Mouse (Mus musculus): Measurements from ENCODE around the gene Exoc7.
"Not testable (repeated sequence)": the region's sequence is repeated elsewhere in the genome, so short reads cannot be mapped to it uniquely, and the experiment has no call there.

The Exoc7 gene

GRCm38 (mm10) chr11:116280751-116281663 is 26.0 kb downstream of the Exoc7 start, which contains the start of gene Galr2:
Galr2 (plus strand) TSS chr11:116280939.
- DNase-seq (ENCODE audit: low read depth, low spot score) = no peak

- not testable (repeated sequence) for DNase-seq (ENCODE audit: low read depth, low spot score)
These were observed 29.8 kb downstream of the Exoc7 start for GRCm38 (mm10) chr11:116277184-116277583.

DNA sequence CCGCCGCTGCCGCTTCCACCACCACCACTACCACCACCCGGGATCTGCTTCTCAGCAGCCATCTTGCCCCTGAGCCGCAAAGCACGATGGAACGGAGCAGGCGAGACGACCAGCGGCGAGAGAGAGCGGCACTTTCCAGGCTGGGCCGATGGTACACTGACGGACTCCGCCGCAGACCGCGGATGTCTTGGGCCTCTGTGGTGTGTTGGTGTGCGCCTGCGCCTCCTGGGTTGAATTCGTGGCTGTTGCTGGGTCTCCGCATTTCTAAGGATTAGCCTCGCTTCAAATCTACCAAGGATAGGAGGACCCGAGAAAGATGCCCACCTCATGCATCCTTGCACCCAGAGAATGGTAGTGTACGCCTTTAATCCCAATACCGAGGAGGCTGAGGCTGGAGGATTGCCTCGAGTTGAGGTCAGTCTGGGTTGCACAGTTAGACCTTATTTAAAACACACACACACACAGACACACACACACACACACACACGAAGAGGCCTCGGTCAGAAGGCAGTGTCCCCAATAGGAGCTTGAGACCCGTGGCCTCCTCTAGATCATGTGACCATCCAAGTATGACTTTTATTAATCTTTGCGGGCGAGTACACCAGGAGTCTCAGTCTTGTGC is 32.9 kb downstream of the Exoc7 start, which contains the start of gene Srp68:
Gene Srp68 (minus strand): TSS at position 173 of the 622 bp plus-strand sequence.
- DNase-seq (ENCODE audit: low read depth, low spot score) = peak; percentile 88

GRCm38 (mm10) chr11:116273469-116274044 is 33.5 kb downstream of the Exoc7 start:
- DNase-seq (ENCODE audit: low read depth, low spot score) = no peak

GRCm38 (mm10) chr11:116272589-116273468 is 34.2 kb downstream of the Exoc7 start:
- no peak for DNase-seq (ENCODE audit: low read depth, low spot score)

GRCm38 (mm10) chr11:116269560-116269959 is 37.5 kb downstream of the Exoc7 start:
- no peak for DNase-seq (ENCODE audit: low read depth, low spot score)

- DNase-seq (ENCODE audit: low read depth, low spot score) = no peak
These were observed 38.7 kb downstream of the Exoc7 start for GRCm38 (mm10) chr11:116268313-116268712.

DNA sequence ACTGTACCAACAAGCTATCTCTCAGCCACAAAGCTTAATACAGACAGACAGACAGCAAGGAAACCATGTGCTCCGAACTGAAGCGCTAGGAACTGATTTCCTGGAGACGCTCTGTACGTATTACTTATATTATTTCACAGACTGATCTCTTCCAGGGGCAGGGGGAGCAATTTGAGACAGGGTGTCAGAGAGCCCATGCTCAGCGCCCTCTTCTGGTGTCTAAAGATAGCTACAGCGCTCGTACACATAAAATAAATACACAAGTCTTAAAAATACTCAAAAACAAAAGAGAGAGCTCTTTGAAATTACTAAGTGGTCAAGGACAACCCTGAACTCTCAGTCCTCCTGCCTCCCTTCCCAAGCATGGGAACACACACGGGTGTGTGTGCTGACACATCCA is 39.4 kb downstream of the Exoc7 start:
- no peak for DNase-seq (ENCODE audit: low read depth, low spot score)

DNA sequence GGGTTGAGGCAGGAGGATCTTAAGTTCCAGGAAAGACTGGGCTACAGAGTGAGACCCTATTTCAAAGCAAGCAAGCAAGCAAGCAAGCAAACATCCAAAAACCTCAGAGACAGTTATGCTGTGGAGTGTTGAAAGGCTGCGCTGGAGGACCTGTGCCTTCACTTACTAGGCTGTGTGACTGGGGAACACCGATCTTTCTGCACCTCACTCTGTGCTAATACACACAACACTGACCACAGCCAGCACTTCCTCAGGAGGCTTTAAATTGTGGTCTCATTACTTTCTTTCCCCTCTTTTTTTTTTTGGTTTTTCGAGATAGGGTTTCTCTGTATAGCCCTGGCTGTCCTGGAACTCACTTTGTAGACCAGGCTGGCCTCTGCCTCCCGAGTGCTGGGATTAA is 41.2 kb downstream of the Exoc7 start:
- DNase-seq (ENCODE audit: low read depth, low spot score) = no peak

DNA sequence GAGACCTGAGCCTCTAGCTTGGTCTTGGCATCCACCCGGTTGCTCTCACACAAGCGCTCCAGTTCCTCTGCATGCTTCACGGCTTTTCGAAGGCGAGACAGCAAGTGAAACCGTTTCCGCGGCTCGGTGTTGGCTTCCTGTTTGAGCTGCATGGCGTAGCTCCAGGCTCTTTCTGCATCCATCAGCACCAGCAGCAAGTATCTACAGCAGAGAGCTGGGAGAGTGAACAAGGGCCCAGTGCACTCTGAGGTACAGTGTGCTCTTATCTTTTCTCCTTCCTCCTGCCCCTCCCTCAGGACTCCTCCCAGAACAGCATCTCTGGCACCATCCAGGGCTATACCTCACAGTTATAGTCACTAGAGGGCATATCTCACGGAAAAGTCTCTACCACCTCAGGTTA is 41.7 kb downstream of the Exoc7 start:
- peak; percentile 46 for DNase-seq (ENCODE audit: low read depth, low spot score)

GRCm38 (mm10) chr11:116260259-116260658 is 46.8 kb downstream of the Exoc7 start:
- DNase-seq (ENCODE audit: low read depth, low spot score) = no peak

- no peak for DNase-seq (ENCODE audit: low read depth, low spot score)
These were observed 47.6 kb downstream of the Exoc7 start for GRCm38 (mm10) chr11:116259461-116259860.

DNA sequence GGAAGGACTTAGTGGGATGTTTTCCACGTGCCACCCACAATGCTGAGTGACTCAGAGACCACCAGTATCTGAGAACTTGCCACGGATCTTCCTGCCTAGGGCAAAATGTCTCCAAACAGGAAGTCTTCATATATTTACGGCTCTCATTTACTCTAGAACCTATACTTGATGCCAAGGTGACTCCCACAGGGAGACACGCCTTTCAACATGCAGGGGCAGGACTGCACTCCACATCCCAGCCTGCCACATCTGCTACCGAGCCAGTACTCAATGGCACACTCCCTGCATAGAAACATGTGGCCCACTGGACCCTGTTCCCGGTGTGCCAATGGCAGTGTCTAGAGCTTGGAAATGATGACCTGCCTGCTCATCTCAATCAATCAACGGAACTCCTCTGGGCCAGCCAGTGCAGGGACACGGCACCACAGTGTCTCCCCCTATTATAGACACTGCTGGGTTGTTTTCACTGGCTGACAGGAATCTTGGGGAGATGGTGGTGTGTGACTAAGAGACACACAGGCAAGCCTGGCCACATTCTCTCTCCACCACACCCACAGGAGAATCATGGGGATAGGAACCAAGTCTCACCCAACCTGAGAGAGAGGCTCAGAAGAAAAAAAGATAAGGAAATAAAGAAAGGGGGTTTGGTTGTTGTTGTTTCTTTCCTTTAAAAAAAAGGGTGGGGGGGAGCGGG is 50.9 kb downstream of the Exoc7 start:
- DNase-seq (ENCODE audit: low read depth, low spot score) = no peak

DNA sequence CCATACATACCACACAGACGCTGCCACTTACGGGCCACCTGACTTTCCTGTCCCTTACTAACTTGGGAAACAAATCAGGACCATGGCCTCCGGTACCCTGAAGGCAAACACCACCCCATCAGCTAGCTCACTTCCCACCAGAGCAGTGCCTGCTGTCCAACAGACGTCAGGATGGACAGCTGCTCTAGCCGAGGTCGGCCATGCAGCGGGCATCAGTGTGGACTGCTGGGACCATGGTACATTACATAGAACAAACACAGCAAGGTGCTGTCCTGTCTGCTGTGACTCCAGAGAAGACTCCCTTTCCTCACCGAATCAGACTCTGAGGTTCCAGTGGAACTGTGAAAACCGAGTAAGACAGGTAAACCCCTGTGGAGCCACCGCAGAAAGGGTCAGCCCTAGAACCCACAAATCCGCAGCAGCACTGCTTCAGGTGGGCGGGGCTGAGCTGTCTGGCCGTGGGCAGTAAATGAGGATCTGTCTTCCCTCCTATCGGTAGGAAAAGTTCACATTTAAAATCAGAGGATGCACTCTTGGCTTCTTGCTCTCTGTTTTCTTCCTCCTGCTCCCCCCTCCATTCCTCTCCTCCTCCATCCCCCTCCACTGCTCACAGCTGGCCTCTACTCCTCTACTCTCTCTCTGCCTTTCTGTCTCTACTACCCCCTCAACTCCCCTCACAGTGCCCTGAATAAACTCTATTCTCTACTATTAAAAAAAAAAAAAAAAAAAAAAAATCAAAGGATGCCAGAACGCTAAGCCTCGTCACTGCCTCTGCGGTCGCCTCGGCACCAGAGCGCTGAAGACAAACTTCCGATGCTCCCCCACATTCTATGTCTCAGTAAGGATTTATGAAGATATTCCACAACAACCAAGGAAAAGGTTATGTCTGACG is 51.7 kb downstream of the Exoc7 start:
- DNase-seq (ENCODE audit: low read depth, low spot score) = no peak

DNA sequence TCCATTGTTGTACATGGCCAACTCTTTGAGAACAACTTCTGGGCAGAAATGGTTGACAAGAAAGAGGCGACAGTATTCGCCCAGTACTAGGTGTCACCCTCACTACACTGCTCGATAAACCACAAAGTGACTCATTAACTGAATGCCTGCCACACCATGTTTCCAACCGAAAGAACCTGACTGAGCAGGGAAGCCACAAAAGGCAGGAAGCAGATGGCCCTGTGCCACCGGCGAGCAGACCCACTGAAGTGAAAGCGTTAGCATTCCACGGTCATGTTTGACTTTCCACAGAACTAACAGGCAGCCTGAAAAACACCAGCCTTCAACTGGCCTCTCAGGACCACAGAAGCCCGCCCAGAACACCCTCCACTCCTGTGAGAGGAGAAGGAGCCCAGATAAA is 52.4 kb downstream of the Exoc7 start:
- DNase-seq (ENCODE audit: low read depth, low spot score) = no peak

- no peak for DNase-seq (ENCODE audit: low read depth, low spot score)
These were observed 53.9 kb downstream of the Exoc7 start for GRCm38 (mm10) chr11:116253076-116253600.

DNA sequence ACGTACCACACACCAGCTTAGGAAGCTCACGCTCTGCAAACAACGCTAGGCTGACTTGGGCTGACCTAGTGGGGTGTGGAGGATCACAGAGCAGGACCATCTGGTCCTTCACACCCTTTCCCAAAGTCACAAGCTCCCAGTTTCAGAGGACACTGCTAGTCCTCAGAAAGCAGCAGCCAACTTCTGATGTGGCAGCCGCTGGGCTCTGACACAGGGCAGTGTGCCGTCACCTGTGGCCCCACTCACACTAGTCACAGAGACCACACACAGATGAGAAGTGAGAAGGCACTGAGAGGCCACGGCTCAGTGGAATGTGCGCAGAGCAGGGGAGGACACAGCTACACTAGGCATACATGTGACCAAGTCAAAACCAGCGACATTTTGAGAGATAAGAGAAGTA is 56.1 kb downstream of the Exoc7 start:
- no peak for DNase-seq (ENCODE audit: low read depth, low spot score)

DNA sequence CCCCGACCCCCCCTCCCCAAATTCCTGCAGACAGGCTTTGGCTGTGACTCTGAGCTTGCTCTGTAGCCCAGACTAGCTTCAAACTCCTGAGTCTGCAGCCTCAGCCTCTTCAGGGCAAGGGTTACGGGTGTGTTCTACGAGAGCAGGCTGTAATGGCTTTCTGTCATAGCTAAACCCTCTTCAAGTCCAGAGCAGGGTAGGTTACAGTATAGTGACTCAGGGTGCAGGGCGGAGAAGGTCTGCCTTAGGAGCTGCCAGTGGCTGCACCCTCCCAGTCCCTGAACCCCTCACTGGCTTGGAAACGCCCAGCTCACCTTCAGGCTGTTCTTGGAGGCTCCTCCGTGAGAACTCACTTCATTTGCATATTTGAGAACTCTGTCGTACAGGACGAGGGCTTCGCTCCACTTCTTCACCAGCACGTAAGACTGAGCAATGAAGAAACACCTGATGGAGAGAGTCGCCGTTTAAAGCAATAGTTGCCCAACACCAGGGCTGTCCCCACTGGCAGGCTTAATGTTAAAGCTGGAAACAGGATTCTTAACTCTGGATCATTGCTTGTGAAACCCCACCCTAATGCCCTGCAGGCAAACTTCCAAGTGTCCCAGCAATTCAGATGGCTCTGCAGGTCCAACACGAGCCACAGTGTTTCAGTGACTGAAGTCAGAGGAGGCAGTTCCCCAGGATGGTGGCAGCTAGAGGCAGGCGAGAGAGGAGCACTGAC is 59.4 kb downstream of the Exoc7 start:
- no peak for DNase-seq (ENCODE audit: low read depth, low spot score)

DNA sequence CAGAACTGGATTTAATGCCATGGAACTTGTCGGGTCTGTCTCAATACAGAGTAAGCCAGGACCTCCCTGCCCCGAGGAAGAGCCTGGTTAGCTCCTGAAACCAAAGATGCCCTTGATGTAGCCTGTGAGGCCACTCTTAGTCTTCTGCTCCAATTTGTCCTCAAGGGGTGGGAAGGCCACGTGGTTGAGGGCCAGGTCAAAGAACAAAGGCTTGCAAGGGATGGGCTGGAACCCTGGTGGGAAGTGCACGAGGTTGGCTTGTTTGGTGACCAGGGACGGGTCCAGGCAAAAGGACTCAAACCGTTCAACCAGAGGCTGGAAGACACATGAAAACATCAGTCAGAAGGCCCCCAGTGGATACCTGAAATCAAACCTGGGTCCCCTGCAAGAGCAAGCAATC is 61.4 kb downstream of the Exoc7 start:
- no peak for DNase-seq (ENCODE audit: low read depth, low spot score)
